Mouse (Mus musculus): ENCODE measurements around the gene Cox19.

GRCm38 (mm10) chr5:139351628-139352027, 410 bp upstream of the Cox19 start:
- no peak for TF ChIP-seq CTCF (IDR thresholded peaks at IDR 0.05; ENCODE audit: insufficient read depth, low read length)
- TF ChIP-seq POLR2A (IDR thresholded peaks at IDR 0.05; ENCODE audit: borderline replicate concordance, extremely low read depth, low read depth, low read length), result no peak

All from lung, adult 2 months (tissue).